Mouse (Mus musculus) heart, embryonic 10.5 days (tissue): ENCODE results near the gene Usp2. TPM values are rescaled to one million over a fixed set of nuclear protein-coding genes. Genes with fewer than 3 reads are reported as not detected.
"Not testable (repeated sequence)": the region's sequence is repeated elsewhere in the genome, so short reads cannot be mapped to it uniquely, and the experiment has no call there.

Experiments used
- DNase-seq: peaks from one replicate; pipeline ENCODE4 v3.0.0-alpha.2; 2017; ENCODE audit warnings: low spot score
- H3K27ac ChIP-seq: fragments of 300-500 bp; sonication (generic); 2 replicates; pipeline ENCODE4 v1.5.1; 2016; ENCODE audit warnings: mild to moderate bottlenecking
- H3K27me3 ChIP-seq: fragments of 300-500 bp; sonication (generic); 2 replicates; pipeline ENCODE4 v1.6.1; 2016; ENCODE audit warnings: mild to moderate bottlenecking; ENCODE audit not compliant: poor library complexity, insufficient read depth, severe bottlenecking
- H3K36me3 ChIP-seq: fragments of 300-500 bp; sonication (generic); 2 replicates; pipeline ENCODE4 v1.6.1; 2016; ENCODE audit warnings: mild to moderate bottlenecking, moderate library complexity
- H3K4me1 ChIP-seq: fragments of 300-500 bp; sonication (generic); 2 replicates; pipeline ENCODE4 v1.6.1; 2016; ENCODE audit warnings: mild to moderate bottlenecking
- H3K4me3 ChIP-seq: fragments of 300-500 bp; sonication (generic); 2 replicates; pipeline ENCODE4 v1.5.1; 2016; ENCODE audit warnings: mild to moderate bottlenecking, moderate library complexity
- H3K9me3 ChIP-seq: fragments of 300-500 bp; sonication (generic); 2 replicates; pipeline ENCODE4 v1.6.1; 2016; ENCODE audit warnings: mild to moderate bottlenecking, moderate library complexity
- WGBS: fragments of 180-500 bp; shearing (Covaris S2); methylation state at CpG from one replicate; pipeline ENCODE4 v1.1.7; 2016; 5-methylcytosine and 5-hydroxymethylcytosine counted together
- polyA plus RNA-seq: library from polyadenylated mRNA; unstranded; fragments of >200 nt; fragmentation: Nextera tagmentation; extraction: Ambion mirVana; gene quantifications from 2 replicates; pipeline ENCODE4 v1.2.1, GENCODE M21; 2016

Gene Usp2
- polyA plus RNA-seq, 1 experiment from 2014 or later = 36.1 TPM

GRCm38 (mm10) chr9:44108269-44109055 lies 41.6 kb downstream of the Usp2 start:
- peak overlapping the region; percentile 35; the same call in 1 of the 2 replicates for H3K4me3 ChIP-seq

DNA sequence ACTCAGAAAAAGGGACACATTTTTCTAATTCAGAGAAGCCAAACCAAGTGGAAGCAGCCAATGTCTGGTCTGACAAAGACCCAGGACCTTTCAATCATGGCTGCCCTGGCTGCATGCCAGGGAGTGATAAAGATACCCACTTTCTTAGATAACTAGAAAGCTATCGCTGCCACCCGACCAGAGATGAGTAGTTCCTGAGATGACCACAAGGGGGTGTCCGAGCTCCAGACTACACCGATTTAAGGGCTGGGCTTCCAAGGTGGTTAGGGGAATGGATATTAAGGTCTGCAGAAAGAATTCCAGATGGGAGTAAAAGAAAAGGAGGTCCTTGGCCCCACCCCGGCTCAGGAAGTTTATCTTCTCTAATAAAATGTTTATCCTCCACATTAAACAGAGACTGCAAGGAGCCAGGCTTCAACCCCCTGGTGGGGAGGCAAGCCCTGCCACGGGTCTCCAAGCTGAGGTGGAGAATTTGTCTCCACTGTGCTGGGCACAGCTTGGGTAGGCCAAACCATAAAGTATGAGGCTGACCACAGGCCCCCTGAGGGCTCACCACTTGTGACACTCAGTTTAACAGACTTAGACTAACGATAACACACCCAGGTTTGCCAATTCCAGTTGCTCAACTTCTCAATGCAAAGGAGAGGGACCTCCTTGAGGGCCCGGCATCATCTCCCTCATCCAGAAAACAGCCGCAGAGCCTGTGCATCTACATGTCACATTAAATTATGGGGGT lies 42.7 kb downstream of the Usp2 start:
- H3K27me3 ChIP-seq = no peaks in the 10 kb centered on the region
- 28% methylated on average over 9 of the region's 9 CpGs for WGBS
- DNase-seq = peak; percentile 88
- H3K4me3 ChIP-seq = peak overlapping the region; percentile 33
- H3K36me3 ChIP-seq = peaks cover 35% of the 10 kb centered on the region
- H3K9me3 ChIP-seq = no peaks in the 10 kb centered on the region
- peaks cover 54% of the 10 kb centered on the region for H3K4me1 ChIP-seq
- H3K27ac ChIP-seq = peak overlapping the region; percentile 38; the same call in 1 of the 2 replicates

More at GRCm38 (mm10) chr9:44108269-44109055, 41.6 kb downstream of the Usp2 start:
- Histone ChIP-seq H3K27me3 (no peaks in the 10 kb centered on the region), H3K36me3 (peaks cover 37% of the 10 kb centered on the region), H3K4me1 (peaks cover 54% of the 10 kb centered on the region), H3K27ac (peak overlapping the region; percentile 67; the same call in 1 of the 2 replicates), H3K9me3 (no peaks in the 10 kb centered on the region)
- WGBS = 79% methylated on average over 31 of the region's 31 CpGs
- DNase-seq = no peak

- H3K27ac ChIP-seq, H3K27me3 ChIP-seq, DNase-seq, H3K9me3 ChIP-seq: not testable (repeated sequence)
- WGBS = 59% methylated on average over 9 of the region's 12 CpGs
- H3K4me3 ChIP-seq = peak overlapping the region; percentile 87; the same call in 1 of the 2 replicates
- H3K4me1 ChIP-seq = peaks cover 49% of the 10 kb centered on the region
- H3K36me3 ChIP-seq = peaks cover 14% of the 10 kb centered on the region
Measured at GRCm38 (mm10) chr9:44111909-44112308, 45.1 kb downstream of the Usp2 start.

DNA sequence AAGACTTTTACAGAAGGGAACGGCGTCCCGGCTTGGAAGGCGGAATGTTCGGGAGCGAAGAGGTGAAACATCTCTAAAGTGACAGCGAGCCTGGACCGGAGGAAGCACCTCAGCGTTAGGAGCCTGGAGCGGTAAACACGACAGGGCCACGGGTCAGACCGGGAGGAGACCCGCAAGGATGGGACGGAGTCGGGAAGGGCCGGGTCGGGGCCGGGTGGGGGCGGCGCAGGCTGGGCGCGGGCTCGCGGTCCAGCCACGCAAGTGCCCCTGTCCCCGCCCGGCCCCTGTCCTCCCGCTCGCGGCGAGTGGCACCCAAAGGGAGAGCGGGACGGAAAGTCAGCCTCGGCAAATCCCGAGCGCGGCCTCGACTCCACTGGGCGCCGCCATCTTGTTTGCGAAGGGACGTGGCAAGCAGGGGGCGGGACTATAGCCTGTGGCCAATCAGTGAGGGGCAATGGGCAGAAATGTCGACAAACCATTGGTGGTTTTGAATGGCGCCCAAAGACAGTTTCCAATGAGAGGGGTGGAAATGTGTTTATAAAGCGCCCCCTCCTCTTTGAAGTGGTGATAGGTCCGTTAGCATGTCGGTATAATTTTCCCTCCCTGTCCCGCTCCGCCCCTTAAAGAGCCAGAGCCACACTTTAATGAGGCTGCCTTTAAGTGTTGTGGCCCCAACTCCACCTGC lies 46.4 kb downstream of the Usp2 start, which contains the start of the genes Gm49380 and Rnf26:
Gene Gm49380, minus strand, starts transcription at position 396 of the 685 bp plus-strand sequence.
Gene Rnf26, minus strand, starts transcription at position 413 of the 685 bp plus-strand sequence.
- DNase-seq = peak; percentile 99
- Histone ChIP-seq H3K36me3 (peaks cover 11% of the 10 kb centered on the region), H3K4me1 (peaks cover 36% of the 10 kb centered on the region), H3K4me3 (peak within 1 kb of the TSS; percentile 87), H3K9me3 (no peaks in the 10 kb centered on the region), H3K27me3 (no peaks in the 10 kb centered on the region), H3K27ac (peak within 1 kb of the TSS; percentile 94)
- WGBS = under 1% methylated on average over 51 of the region's 51 CpGs

DNA sequence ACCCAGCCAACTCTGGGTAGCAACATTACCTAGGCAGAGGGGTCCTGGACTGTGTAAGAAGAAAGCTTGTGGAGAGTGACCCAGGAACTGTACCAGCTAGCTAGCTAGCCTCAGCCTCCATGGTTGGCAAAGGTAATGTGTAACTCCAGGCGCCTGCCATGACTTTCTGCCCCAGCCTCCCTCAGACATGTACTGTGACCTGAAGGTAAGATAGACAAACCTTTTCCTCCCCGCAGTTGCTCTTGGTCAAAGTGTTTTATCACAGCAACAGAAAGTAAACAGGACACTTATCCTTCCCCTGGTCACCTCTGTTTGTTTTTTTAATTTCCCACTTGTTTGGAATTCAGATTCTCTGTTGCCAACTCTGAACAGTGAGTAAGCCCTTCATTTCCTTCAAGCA lies 47.6 kb downstream of the Usp2 start:
- WGBS = 80% methylated on average over 2 of the region's 2 CpGs

GRCm38 (mm10) chr9:44115599-44115998 lies 48.8 kb downstream of the Usp2 start:
- 87% methylated on average over 9 of the region's 9 CpGs for WGBS
- DNase-seq = no peak
- no peaks in the 10 kb centered on the region for H3K9me3 ChIP-seq
- 0 out of 2 replicates have a peak, but pooled peaks cover under 1% of the 10 kb centered on the region for H3K36me3 ChIP-seq
- no peak overlapping the region for H3K4me3 ChIP-seq
- no peak overlapping the region for H3K27ac ChIP-seq
- H3K27me3 ChIP-seq = no peaks in the 10 kb centered on the region
- peaks cover 12% of the 10 kb centered on the region for H3K4me1 ChIP-seq

More for the DNA sequence above, 47.6 kb downstream of the Usp2 start:
- H3K36me3 ChIP-seq = 0 out of 2 replicates have a peak, but pooled peaks cover 2% of the 10 kb centered on the region
- no peak overlapping the region for H3K27ac ChIP-seq
- H3K9me3 ChIP-seq = no peaks in the 10 kb centered on the region
- no peaks in the 10 kb centered on the region for H3K27me3 ChIP-seq
- no peak for DNase-seq
- no peak overlapping the region for H3K4me3 ChIP-seq
- peaks cover 24% of the 10 kb centered on the region for H3K4me1 ChIP-seq

GRCm38 (mm10) chr9:44116182-44116581 lies 49.4 kb downstream of the Usp2 start:
- no peak for DNase-seq
- Histone ChIP-seq H3K27me3 (no peaks in the 10 kb centered on the region), H3K4me3 (no peak overlapping the region), H3K27ac (no peak overlapping the region), H3K4me1 (peaks cover 12% of the 10 kb centered on the region; the same call in 1 of the 2 replicates), H3K36me3 (no peaks in the 10 kb centered on the region), H3K9me3 (no peaks in the 10 kb centered on the region)
- WGBS = 85% methylated on average over 4 of the region's 4 CpGs

DNA sequence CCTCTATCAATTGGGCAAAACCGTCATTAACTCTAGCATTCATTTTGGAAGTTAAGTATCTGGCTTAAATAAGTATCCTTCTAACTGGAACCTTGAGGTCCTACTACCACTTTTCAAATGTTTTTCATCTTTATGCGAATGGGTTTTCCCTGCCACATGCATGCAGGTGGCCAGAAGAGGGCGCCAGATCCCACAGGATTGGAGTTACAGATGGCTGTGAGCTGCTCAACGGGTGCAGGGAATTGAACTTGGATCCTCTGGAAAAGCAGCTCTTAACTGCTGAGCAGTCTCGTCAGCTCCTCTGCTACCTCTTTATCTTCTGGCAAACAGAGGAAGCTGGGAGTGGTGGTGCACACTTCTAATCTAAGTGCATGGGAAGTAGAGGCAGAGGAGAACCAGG lies 52.2 kb downstream of the Usp2 start:
- WGBS = 45% methylated on average over 5 of the region's 5 CpGs
- no peak overlapping the region for H3K4me3 ChIP-seq
- H3K9me3 ChIP-seq = no peaks in the 10 kb centered on the region
- H3K27ac ChIP-seq = no peak overlapping the region
- DNase-seq = no peak
- no peaks in the 10 kb centered on the region for H3K27me3 ChIP-seq
- no peaks in the 10 kb centered on the region for H3K36me3 ChIP-seq
- 0 out of 2 replicates have a peak, but pooled peaks cover 5% of the 10 kb centered on the region for H3K4me1 ChIP-seq

DNA sequence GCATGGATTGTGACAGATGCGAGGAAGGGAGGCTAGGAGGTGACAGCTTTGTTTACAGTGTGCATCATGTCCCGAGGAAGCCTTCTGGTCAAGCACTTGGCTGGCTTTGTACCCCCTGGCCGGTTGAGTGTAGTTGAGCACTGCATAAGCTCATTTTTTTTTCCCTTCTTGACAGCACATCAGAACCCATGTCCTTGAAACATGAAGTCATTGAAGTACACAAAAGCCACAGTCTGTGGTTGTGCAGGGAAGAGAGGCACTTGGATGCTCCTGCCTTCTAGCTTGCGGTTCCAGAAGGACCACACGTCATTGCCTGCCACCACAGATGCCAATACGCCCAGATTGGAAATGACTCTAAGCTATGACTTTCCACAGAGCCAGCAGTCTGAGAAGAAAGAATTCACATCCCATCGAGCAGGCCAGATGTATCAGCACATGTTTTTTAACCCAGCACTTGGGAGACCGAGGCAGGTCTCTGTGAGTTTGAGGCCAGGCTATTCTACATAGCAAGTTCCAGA lies 53.2 kb downstream of the Usp2 start:
- no peak for DNase-seq
- no peaks in the 10 kb centered on the region for H3K9me3 ChIP-seq
- H3K27me3 ChIP-seq = no peaks in the 10 kb centered on the region
- 0 out of 2 replicates have a peak, but pooled peaks cover 5% of the 10 kb centered on the region for H3K4me1 ChIP-seq
- H3K27ac ChIP-seq = no peak overlapping the region
- 82% methylated on average over 8 of the region's 8 CpGs for WGBS
- H3K36me3 ChIP-seq = no peaks in the 10 kb centered on the region
- no peak overlapping the region for H3K4me3 ChIP-seq

DNA sequence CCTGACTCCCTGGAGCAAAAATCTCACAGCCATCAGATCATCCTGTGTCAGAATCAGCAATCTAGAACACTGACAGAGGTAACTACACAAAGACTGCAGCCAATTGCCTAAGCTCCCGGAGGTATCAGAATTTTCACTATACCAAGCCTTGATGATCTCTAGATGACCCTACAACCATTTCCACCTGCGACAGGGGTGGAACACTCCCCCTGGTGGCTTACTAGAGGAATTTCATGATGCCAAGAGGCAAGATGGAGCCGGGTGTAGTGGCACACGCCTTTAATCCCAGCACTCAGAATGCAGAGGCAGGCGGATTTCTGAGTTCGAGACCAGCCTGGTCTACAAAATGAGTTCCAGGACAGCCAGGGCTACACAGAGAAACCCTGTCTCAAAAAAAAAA lies 57.5 kb downstream of the Usp2 start:
- DNase-seq = no peak
- Histone ChIP-seq H3K9me3 (no peaks in the 10 kb centered on the region), H3K4me1 (peaks cover 20% of the 10 kb centered on the region), H3K27me3 (no peaks in the 10 kb centered on the region), H3K36me3 (no peaks in the 10 kb centered on the region), H3K27ac (no peak overlapping the region), H3K4me3 (no peak overlapping the region)
- WGBS = 73% methylated on average over 6 of the region's 6 CpGs

- no peak overlapping the region for H3K27ac ChIP-seq
- peaks cover 27% of the 10 kb centered on the region for H3K4me1 ChIP-seq
- H3K27me3 ChIP-seq = no peaks in the 10 kb centered on the region
- no peaks in the 10 kb centered on the region for H3K36me3 ChIP-seq
- no peak for DNase-seq
- 59% methylated on average over 5 of the region's 5 CpGs for WGBS
- H3K9me3 ChIP-seq = no peaks in the 10 kb centered on the region
- H3K4me3 ChIP-seq = no peak overlapping the region
Measured at GRCm38 (mm10) chr9:44125026-44125425, 58.2 kb downstream of the Usp2 start.
